Mouse (Mus musculus) urinary bladder, postnatal 10 days (tissue): ENCODE measurements around the gene Rhbdl3.
"Not testable (repeated sequence)": the region's sequence is repeated elsewhere in the genome, so short reads cannot be mapped to it uniquely, and the experiment has no call there.

ENCODE experiments used
- DNase-seq: peaks from one replicate; pipeline ENCODE4 v3.0.0; 2022; ENCODE audit warnings: low spot score

Gene Rhbdl3

GRCm38 (mm10) chr11:80312565-80312964, 11.9 kb downstream of the Rhbdl3 start:
- no peak for DNase-seq

GRCm38 (mm10) chr11:80313462-80313861, 12.8 kb downstream of the Rhbdl3 start:
- no peak for DNase-seq

GRCm38 (mm10) chr11:80313944-80314343, 13.2 kb downstream of the Rhbdl3 start:
- no peak for DNase-seq

GRCm38 (mm10) chr11:80315743-80316639, 15.3 kb downstream of the Rhbdl3 start:
- no peak for DNase-seq

- no peak for DNase-seq
Observed at GRCm38 (mm10) chr11:80323255-80323654, 22.5 kb downstream of the Rhbdl3 start.

GRCm38 (mm10) chr11:80324636-80325035, 23.9 kb downstream of the Rhbdl3 start:
- DNase-seq = no peak

- DNase-seq = no peak
Observed at GRCm38 (mm10) chr11:80332709-80333400, 32.1 kb downstream of the Rhbdl3 start.

GRCm38 (mm10) chr11:80335609-80336350, 35.1 kb downstream of the Rhbdl3 start:
- DNase-seq = no peak

- no peak for DNase-seq
Observed at GRCm38 (mm10) chr11:80336351-80336730, 35.6 kb downstream of the Rhbdl3 start.

- DNase-seq = no peak
Observed at GRCm38 (mm10) chr11:80342482-80342881, 41.8 kb downstream of the Rhbdl3 start.

GRCm38 (mm10) chr11:80351832-80352430, 51.2 kb downstream of the Rhbdl3 start:
- peak; percentile 51 for DNase-seq

- no peak for DNase-seq
Observed at GRCm38 (mm10) chr11:80354832-80355231, 54.1 kb downstream of the Rhbdl3 start.

- DNase-seq = no peak
Observed at GRCm38 (mm10) chr11:80368949-80369348, 68.2 kb downstream of the Rhbdl3 start.

- no peak for DNase-seq
Observed at GRCm38 (mm10) chr11:80376651-80377050, 75.9 kb downstream of the Rhbdl3 start.

GRCm38 (mm10) chr11:80377712-80378451, 77.2 kb downstream of the Rhbdl3 start, which contains the start of gene 5730455P16Rik:
TSS of gene 5730455P16Rik (minus strand) at chr11:80378034.
- DNase-seq = peak; percentile 37

GRCm38 (mm10) chr11:80378452-80379068, 77.8 kb downstream of the Rhbdl3 start:
- not testable (repeated sequence) for DNase-seq

- not testable (repeated sequence) for DNase-seq
Observed at GRCm38 (mm10) chr11:80379184-80379583, 78.5 kb downstream of the Rhbdl3 start.

GRCm38 (mm10) chr11:80382626-80383018, 81.9 kb downstream of the Rhbdl3 start:
- no peak for DNase-seq

- peak; percentile 90 for DNase-seq
Observed at GRCm38 (mm10) chr11:80383019-80383625, 82.4 kb downstream of the Rhbdl3 start, which contains the start of gene Zfp207. TSS of gene Zfp207 (plus strand) at chr11:80383279.

- DNase-seq = no peak
Observed at GRCm38 (mm10) chr11:80383626-80384046, 82.9 kb downstream of the Rhbdl3 start.
